Mouse (Mus musculus): ENCODE measurements around the gene Cwc22. TPM values are rescaled to one million over a fixed set of nuclear protein-coding genes. Genes with fewer than 3 reads are reported as not detected.
"Not testable (repeated sequence)": the region's sequence is repeated elsewhere in the genome, so short reads cannot be mapped to it uniquely, and the experiment has no call there.

Gene Cwc22
- polyA plus RNA-seq, 1 experiment = 27.9 TPM

DNA sequence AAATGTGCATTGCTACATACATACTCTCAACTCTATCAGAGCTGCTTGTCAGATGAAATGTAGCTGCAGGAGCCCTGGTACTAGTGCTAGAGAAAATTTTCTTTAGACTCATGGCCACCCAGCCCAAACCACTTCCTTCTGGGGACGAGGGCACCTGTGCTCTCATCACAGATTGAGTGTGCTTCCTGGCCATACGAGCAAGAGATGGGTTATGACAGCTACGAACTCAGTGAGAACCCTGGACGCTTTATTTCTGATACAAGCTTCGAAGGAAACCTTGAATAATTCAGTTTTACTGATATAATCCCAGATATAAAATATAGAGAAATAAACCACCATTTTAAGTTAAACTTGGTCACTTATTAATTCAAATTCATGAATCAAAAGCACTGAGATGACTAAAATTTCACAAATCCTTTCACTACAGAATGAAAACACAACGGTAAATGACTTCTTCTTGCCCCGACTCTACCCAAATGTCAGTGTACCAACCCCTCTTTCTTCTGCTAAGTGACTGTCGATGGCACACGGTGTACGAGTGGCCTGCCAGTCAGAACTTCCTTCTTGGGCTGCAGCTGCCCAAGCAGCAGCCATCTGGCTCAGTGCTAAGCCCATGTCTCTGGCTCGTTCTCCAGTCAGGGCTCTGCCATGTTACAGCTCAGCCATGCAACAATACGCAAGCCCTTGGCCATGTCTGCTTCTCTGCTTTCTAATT, 49.2 kb downstream of the Cwc22 start:
- Histone ChIP-seq H3K27ac (ENCODE audit: insufficient read depth, low read depth, low read length) (no peak overlapping the region), H3K4me1 (ENCODE audit: control insufficient read depth, insufficient read depth, low read length) (no peaks in the 10 kb centered on the region), H3K4me3 (ENCODE audit: insufficient read depth, low read length) (no peak overlapping the region)
- TF ChIP-seq CTCF (IDR thresholded peaks at IDR 0.05; ENCODE audit: low read depth, low read length) = no peak
- no peak for TF ChIP-seq POLR2A (IDR thresholded peaks at IDR 0.05; ENCODE audit: borderline replicate concordance, low read depth, low read length)

DNA sequence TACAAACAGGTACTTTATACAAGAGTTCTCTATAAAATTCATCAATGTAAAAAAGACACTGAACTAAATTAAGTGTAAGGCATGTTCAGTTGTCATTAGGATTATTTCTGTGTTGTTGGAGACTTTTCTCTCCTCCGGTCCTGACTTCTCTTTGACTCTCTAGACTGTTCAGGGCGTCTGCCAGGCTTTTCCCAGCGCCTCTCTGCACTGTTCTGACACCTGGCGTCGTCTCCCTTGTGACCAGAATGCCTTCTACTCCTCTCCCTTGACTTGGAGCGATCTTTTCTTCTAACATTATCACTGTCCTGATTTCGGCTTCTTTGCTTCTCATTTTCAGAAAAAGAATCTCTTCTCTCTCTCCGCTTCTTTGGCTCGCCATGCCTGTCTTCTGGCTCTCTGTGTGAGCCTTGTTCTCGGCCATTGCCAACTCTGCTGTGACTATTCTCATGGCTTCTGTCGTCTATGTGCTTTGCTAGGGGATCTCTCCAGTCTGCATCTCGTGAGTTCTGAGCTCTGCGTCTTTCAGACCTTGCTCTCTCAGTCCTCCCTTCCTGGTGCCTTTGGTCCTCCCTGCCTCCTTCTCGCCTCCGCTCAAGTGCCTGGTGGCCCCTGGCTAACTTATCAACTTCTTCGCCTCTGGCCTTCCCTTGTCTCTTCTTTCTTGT, 50.1 kb downstream of the Cwc22 start:
- H3K27ac ChIP-seq (ENCODE audit: insufficient read depth, low read depth, low read length); H3K4me1 ChIP-seq (ENCODE audit: control insufficient read depth, insufficient read depth, low read length); H3K4me3 ChIP-seq (ENCODE audit: insufficient read depth, low read length): not testable (repeated sequence)

DNA sequence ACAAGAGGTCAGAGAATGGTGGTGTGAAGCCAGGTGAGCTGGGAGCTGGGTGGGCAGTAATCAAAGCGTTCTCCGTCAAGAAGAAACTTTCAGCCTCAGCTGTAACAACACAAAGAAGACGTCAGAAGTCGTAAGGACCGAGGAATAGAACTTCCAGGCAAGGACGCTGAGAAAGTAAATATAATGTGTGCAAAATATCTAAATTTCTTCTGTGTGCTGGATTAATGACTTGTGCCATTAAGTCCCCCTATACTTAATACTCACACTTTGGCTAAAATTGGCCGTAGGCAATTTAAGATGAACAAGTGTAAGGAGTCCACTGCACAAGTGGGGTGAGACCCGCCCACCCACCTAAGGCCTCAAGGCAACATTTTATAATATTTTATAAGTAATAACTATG, 51.3 kb downstream of the Cwc22 start:
- Histone ChIP-seq H3K4me3 (ENCODE audit: insufficient read depth, low read length) (no peak overlapping the region), H3K4me1 (ENCODE audit: control insufficient read depth, insufficient read depth, low read length) (no peaks in the 10 kb centered on the region), H3K27ac (ENCODE audit: insufficient read depth, low read depth, low read length) (no peak overlapping the region)
- TF ChIP-seq CTCF (IDR thresholded peaks at IDR 0.05; ENCODE audit: low read depth, low read length) = no peak
- TF ChIP-seq POLR2A (IDR thresholded peaks at IDR 0.05; ENCODE audit: borderline replicate concordance, low read depth, low read length) = no peak

DNA sequence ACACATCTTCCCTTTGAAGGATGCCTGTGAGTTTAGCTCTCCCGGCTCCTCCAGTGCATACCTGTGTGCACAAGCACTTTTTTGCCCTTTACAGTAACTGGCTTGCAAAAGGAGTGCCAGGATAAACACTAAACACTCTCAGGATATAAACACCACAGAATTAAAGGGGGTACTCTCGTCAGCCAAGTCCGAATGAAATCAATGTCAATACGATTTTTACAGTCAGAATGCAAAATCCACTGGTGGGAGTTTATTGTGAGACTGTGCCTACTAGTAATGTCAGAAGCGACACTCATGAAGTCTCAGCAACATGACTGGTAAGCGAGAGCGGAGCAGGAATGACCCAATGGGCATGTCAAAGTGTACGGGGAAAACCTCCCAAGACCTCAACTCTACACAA, 52.7 kb downstream of the Cwc22 start:
- TF ChIP-seq CTCF (IDR thresholded peaks at IDR 0.05; ENCODE audit: low read depth, low read length) = no peak
- no peak for TF ChIP-seq POLR2A (IDR thresholded peaks at IDR 0.05; ENCODE audit: borderline replicate concordance, low read depth, low read length)
- no peak overlapping the region for H3K4me3 ChIP-seq (ENCODE audit: insufficient read depth, low read length)
- no peak overlapping the region for H3K27ac ChIP-seq (ENCODE audit: insufficient read depth, low read depth, low read length)
- no peaks in the 10 kb centered on the region for H3K4me1 ChIP-seq (ENCODE audit: control insufficient read depth, insufficient read depth, low read length)

DNA sequence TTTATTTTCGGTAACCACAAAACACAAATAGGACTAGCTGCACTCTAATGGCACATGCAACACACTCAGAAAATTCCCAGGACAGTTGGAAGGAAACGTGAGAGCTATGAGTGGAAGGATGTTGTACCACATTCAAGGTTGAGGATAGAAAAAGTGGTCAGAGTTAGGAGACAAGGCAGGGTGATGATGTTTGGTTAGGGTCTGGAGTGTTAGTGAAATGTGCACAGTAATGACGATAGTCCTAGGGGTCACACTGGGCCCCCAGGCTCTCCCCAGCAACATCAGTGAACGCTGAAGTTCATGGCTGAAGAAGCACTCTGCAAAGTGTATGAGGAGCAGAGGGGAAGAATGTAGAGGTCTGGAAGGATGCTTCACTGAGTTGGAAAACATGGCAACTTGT, 53.6 kb downstream of the Cwc22 start:
- no peak for TF ChIP-seq CTCF (IDR thresholded peaks at IDR 0.05; ENCODE audit: low read depth, low read length)
- TF ChIP-seq POLR2A (IDR thresholded peaks at IDR 0.05; ENCODE audit: borderline replicate concordance, low read depth, low read length) = no peak
- no peak overlapping the region for H3K27ac ChIP-seq (ENCODE audit: insufficient read depth, low read depth, low read length)
- no peak overlapping the region for H3K4me3 ChIP-seq (ENCODE audit: insufficient read depth, low read length)
- H3K4me1 ChIP-seq (ENCODE audit: control insufficient read depth, insufficient read depth, low read length) = no peaks in the 10 kb centered on the region

DNA sequence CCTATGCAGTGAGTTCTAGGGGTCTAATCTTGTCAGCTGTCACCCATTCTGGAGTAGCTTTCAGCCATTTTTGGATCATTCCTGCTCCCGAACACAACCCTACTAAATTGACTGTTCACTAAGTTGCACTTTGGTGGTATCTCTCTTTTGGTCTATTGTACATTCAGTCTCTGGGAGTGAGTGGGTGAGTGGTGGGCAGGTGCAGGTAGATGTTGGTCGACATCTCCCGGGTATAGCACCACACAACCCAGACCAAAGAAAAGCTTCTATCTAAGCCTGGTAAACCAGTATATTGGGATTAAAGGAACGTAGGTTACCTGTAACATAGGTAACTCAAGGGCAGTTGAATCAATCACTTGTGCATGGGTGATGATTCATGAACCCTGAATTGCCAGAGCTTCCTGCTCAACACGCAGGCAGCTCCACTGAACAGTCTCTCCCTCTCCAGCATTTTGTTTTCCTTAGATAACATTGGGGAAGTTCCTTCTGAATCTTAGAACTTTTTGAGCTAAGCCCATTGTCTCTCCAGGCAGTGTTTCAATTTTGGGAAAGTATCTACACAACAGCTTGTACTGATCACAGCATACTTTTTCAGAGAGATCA, 55.2 kb downstream of the Cwc22 start:
- Histone ChIP-seq H3K4me3 (ENCODE audit: insufficient read depth, low read length) (no peak overlapping the region), H3K4me1 (ENCODE audit: control insufficient read depth, insufficient read depth, low read length) (no peaks in the 10 kb centered on the region), H3K27ac (ENCODE audit: insufficient read depth, low read depth, low read length) (no peak overlapping the region)
- no peak for TF ChIP-seq POLR2A (IDR thresholded peaks at IDR 0.05; ENCODE audit: borderline replicate concordance, low read depth, low read length)
- TF ChIP-seq CTCF (IDR thresholded peaks at IDR 0.05; ENCODE audit: low read depth, low read length) = no peak

DNA sequence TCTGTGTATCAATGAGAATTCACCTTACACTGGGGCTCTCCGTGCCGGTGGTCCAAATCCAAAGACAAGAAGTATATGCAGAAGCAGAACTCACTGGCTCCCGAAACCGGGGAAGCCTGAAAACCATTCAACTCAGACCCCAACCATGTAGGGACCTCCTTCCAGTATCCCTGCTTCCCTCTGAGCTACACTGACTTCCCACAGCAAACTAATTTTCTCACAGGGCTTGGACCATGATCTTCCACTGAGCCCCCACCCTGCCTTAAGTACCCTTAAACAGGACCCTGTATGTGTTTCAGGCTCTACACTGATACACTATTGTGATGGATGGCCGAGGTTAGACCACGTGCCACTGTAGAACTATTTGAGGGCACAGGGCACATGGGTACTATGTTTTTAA, 56.2 kb downstream of the Cwc22 start:
- TF ChIP-seq CTCF (IDR thresholded peaks at IDR 0.05; ENCODE audit: low read depth, low read length) (no peak), POLR2A (IDR thresholded peaks at IDR 0.05; ENCODE audit: borderline replicate concordance, low read depth, low read length) (no peak)
- Histone ChIP-seq H3K4me3 (ENCODE audit: insufficient read depth, low read length) (no peak overlapping the region), H3K27ac (ENCODE audit: insufficient read depth, low read depth, low read length) (no peak overlapping the region), H3K4me1 (ENCODE audit: control insufficient read depth, insufficient read depth, low read length) (no peaks in the 10 kb centered on the region)

DNA sequence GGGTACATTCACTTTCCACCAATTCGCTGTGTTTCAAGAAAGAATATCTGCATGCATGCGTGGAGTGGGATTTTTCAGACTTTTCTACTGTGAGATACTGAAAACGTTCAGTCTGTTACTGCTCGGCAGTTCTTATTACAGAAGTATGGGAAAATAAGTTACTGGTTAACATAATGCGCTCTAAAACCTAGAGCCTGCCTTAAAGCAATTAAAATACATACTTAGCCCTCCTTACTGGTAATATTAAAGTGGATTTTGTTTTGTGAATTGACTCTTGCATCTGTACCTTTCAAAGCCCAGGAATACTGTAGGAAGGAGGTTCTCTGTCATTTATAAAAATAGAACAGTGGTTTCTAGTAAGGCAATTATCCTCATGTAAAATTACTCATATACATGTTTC, 56.8 kb downstream of the Cwc22 start:
- Histone ChIP-seq H3K27ac (ENCODE audit: insufficient read depth, low read depth, low read length) (no peak overlapping the region), H3K4me1 (ENCODE audit: control insufficient read depth, insufficient read depth, low read length) (no peaks in the 10 kb centered on the region), H3K4me3 (ENCODE audit: insufficient read depth, low read length) (no peak overlapping the region)
- TF ChIP-seq CTCF (IDR thresholded peaks at IDR 0.05; ENCODE audit: low read depth, low read length) (no peak), POLR2A (IDR thresholded peaks at IDR 0.05; ENCODE audit: borderline replicate concordance, low read depth, low read length) (no peak)

DNA sequence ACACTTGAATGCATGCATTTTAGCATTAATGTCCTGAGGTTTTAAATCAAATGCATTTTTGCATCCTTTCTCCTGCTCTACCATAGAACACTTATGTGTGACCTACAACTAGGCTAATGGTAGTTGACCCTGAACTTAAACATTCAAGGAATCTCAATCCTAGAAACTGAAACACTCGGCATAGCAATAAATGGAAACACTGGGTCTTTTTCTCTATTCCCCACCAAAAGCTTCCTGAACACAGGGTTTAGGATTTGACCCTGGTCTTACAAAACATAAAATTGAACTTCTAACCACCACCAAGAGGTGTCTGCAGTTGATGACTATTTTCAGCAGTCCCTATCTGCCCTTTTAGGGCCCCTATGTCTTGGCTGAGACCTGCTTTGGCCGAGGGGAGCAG, 57.3 kb downstream of the Cwc22 start:
- Histone ChIP-seq H3K27ac (ENCODE audit: insufficient read depth, low read depth, low read length) (no peak overlapping the region), H3K4me1 (ENCODE audit: control insufficient read depth, insufficient read depth, low read length) (no peaks in the 10 kb centered on the region), H3K4me3 (ENCODE audit: insufficient read depth, low read length) (no peak overlapping the region)
- TF ChIP-seq POLR2A (IDR thresholded peaks at IDR 0.05; ENCODE audit: borderline replicate concordance, low read depth, low read length) (no peak), CTCF (IDR thresholded peaks at IDR 0.05; ENCODE audit: low read depth, low read length) (no peak)

DNA sequence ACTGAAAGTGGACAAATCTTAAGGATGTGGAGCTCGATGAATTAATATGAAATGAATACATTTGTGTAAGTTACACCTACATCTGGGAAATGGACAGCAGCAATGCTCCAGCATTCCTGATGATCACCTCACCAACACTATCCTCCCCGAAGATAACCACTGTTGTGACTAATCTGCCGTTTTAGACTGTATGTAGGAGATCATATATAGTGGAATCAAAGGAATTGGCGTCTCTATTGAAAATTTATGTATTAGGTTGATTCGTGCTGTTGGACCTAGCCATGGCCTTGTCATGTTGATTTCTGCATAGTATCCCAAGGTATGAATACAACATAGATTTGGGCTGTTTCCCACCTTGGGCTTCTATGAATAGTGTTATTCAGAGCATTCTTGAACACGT, 58.1 kb downstream of the Cwc22 start:
- no peak overlapping the region for H3K27ac ChIP-seq (ENCODE audit: insufficient read depth, low read depth, low read length)
- H3K4me1 ChIP-seq (ENCODE audit: control insufficient read depth, insufficient read depth, low read length) = no peaks in the 10 kb centered on the region
- TF ChIP-seq CTCF (IDR thresholded peaks at IDR 0.05; ENCODE audit: low read depth, low read length) (no peak), POLR2A (IDR thresholded peaks at IDR 0.05; ENCODE audit: borderline replicate concordance, low read depth, low read length) (no peak)
- H3K4me3 ChIP-seq (ENCODE audit: insufficient read depth, low read length) = no peak overlapping the region

Data from bone marrow macrophage, adult 2 months (primary cell).